Mouse (Mus musculus): ENCODE results near the gene Zfp335. TPM values are rescaled to one million over a fixed set of nuclear protein-coding genes. Genes with fewer than 3 reads are reported as not detected.

Gene Zfp335
- total and polyA plus RNA-seq, 3 experiments: 5.2 to 16.5 (median 12.0) TPM

GRCm38 (mm10) chr2:164862179-164862861 lies 49.2 kb downstream of the Zfp335 start (continued):
- TF ChIP-seq CHD1 (IDR thresholded peaks at IDR 0.05; ENCODE audit: low read depth, low read length) (no peak), JUN (IDR thresholded peaks at IDR 0.05; ENCODE audit: insufficient read depth, low read depth, low read length) (no peak), RCOR1 (conservative IDR thresholded peaks at IDR 0.05; ENCODE audit: low read depth, low read length) (peak; percentile 81), POLR2A (IDR thresholded peaks at IDR 0.05; ENCODE audit: low read depth, low read length) (no peak), POLR2AphosphoS2 (IDR thresholded peaks at IDR 0.05; ENCODE audit: low read depth, low read length) (no peak), HCFC1 (IDR thresholded peaks at IDR 0.05; ENCODE audit: low read depth, low read length) (no peak), UBTF (IDR thresholded peaks at IDR 0.05; ENCODE audit: low read depth, low read length) (no peak), SIN3A (IDR thresholded peaks at IDR 0.05; ENCODE audit: low read length) (no peak), CHD2 (IDR thresholded peaks at IDR 0.05; ENCODE audit: low read length) (0 out of 2 replicates have a peak, but pooled peaks have one; percentile 55), MAFK (IDR thresholded peaks at IDR 0.05; ENCODE audit: insufficient replicate concordance, low read length) (0 out of 2 replicates have a peak, but pooled peaks have one; percentile 15), ELF1 (IDR thresholded peaks at IDR 0.05; ENCODE audit: low read depth, low read length) (0 out of 2 replicates have a peak, but pooled peaks have one; percentile 21), RAD21 (IDR thresholded peaks at IDR 0.05; ENCODE audit: low read depth, low read length) (no peak), NRF1 (IDR thresholded peaks at IDR 0.05; ENCODE audit: low read depth, low read length) (no peak), EP300 (IDR thresholded peaks at IDR 0.05; ENCODE audit: low read length) (peak; percentile 96), NELFE (IDR thresholded peaks at IDR 0.05; ENCODE audit: low read depth, low read length) (no peak)

DNA sequence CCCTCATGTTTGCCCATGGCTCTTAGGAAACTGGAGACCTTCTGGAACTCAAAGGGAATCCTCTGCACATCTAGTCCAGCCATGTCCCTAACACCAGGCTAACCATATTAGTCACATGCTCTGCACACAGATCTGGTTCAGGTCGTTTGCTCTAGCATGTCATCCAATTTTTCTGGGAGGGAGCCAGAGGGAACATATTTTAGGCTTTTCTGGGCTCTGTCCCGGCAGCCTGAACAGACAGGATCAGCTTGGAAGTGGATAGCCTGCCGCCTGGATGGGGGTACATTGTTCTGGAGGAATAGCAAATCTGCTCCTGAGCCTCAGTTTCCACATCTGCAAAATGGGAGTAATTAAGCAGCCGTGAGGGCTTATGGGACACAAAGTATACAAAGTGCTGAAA lies 50.5 kb downstream of the Zfp335 start:
- dilution Hi-C loops (cut with MboI; ENCODE audit: extremely low pct_ligation_motif_present, extremely low pct_unique_long_range_greater_than_20kb, low sequenced_read_pairs): no loop called here

More for the DNA sequence above, 50.5 kb downstream of the Zfp335 start:
- Histone ChIP-seq H3K9me3 (replicated peaks; ENCODE audit: low read length) (no peaks in the 10 kb centered on the region), H3K79me2 (replicated peaks; ENCODE audit: control insufficient read depth, extremely low read depth, insufficient read depth, poor library complexity, severe bottlenecking) (no peaks in the 10 kb centered on the region), H3K27ac (ENCODE audit: insufficient read depth, low read depth) (no peak overlapping the region), H3K4me1 (ENCODE audit: control insufficient read depth in 1 of 2, insufficient read depth in 2 of 2) (peaks cover 0 to 48% of the 10 kb centered on the region in 2 experiments; a peak in 3 of 4 replicates), H3K4me2 (ENCODE audit: insufficient read depth, low read depth, poor library complexity, severe bottlenecking) (no peak overlapping the region), H3K4me3 (replicated peaks in 1 of 3; ENCODE audit: low read depth in 2 of 3, low read length in 2 of 3, poor library complexity in 1 of 3) (no peak overlapping the region), H3K27me3 (replicated peaks) (peaks cover 19% of the 10 kb centered on the region), H3K9ac (ENCODE audit: insufficient read depth, low read depth) (no peak overlapping the region), H3K36me3 (replicated peaks in 1 of 2; ENCODE audit: control insufficient read depth in 1 of 2, insufficient read depth in 1 of 2, low read length in 1 of 2) (no peaks in the 10 kb centered on the region)
- no peak for DNase-seq (ENCODE audit: extremely low read depth)
- in situ Hi-C loops (cut with MboI; ENCODE audit: low pct_ligation_motif_present, low pct_unique_long_range_greater_than_20kb, low sequenced_read_pairs): no loop called here
- TF ChIP-seq CHD2 (IDR thresholded peaks at IDR 0.05; ENCODE audit: low read length): no peak
- TF ChIP-seq MEF2A (IDR thresholded peaks at IDR 0.05; ENCODE audit: borderline replicate concordance, low read depth, low read length): no peak
- no peak for TF ChIP-seq EP300 (IDR thresholded peaks at IDR 0.05; ENCODE audit: low read length)
- TF ChIP-seq MXI1 (IDR thresholded peaks at IDR 0.05; ENCODE audit: low read depth, low read length): no peak
- no peak for TF ChIP-seq CTCF (conservative IDR thresholded peaks at IDR 0.05 in 1 of 2, IDR thresholded peaks at IDR 0.05 in 1 of 2; ENCODE audit: low read depth in 2 of 2, low read length in 2 of 2)
- TF ChIP-seq NELFE (IDR thresholded peaks at IDR 0.05; ENCODE audit: low read depth, low read length): no peak
- TF ChIP-seq E2F4 (IDR thresholded peaks at IDR 0.05; ENCODE audit: insufficient replicate concordance, low read depth, low read length): no peak
- TF ChIP-seq ZC3H11A (IDR thresholded peaks at IDR 0.05; ENCODE audit: low read depth, low read length): no peak
- TF ChIP-seq SIN3A (IDR thresholded peaks at IDR 0.05; ENCODE audit: low read length): no peak
- TF ChIP-seq ZNF384 (IDR thresholded peaks at IDR 0.05; ENCODE audit: low read depth, low read length): no peak
- no peak for TF ChIP-seq RCOR1 (conservative IDR thresholded peaks at IDR 0.05; ENCODE audit: low read depth, low read length)
- no peak for TF ChIP-seq GABPA (IDR thresholded peaks at IDR 0.05; ENCODE audit: insufficient replicate concordance, low read depth, low read length)
- no peak for TF ChIP-seq KAT2A (IDR thresholded peaks at IDR 0.05; ENCODE audit: insufficient replicate concordance, low read length)
- TF ChIP-seq ZKSCAN1 (IDR thresholded peaks at IDR 0.05; ENCODE audit: borderline replicate concordance, low read depth, low read length): no peak
- TF ChIP-seq ELF1 (IDR thresholded peaks at IDR 0.05; ENCODE audit: low read depth, low read length): no peak
- TF ChIP-seq USF1 (IDR thresholded peaks at IDR 0.05; ENCODE audit: low read depth, low read length): no peak
- TF ChIP-seq SMC3 (IDR thresholded peaks at IDR 0.05; ENCODE audit: low read depth, low read length): no peak
- no peak for TF ChIP-seq JUN (IDR thresholded peaks at IDR 0.05; ENCODE audit: insufficient read depth, low read depth, low read length)
- no peak for TF ChIP-seq MYC (IDR thresholded peaks at IDR 0.05; ENCODE audit: low read depth, low read length)
- no peak for TF ChIP-seq RAD21 (IDR thresholded peaks at IDR 0.05; ENCODE audit: low read depth, low read length)
